Mouse (Mus musculus) lung, postnatal 0 days (tissue): ENCODE results near the gene Taldo1.
A peak's percentile ranks its signal among the peaks of the same experiment; 100 is the strongest.

ENCODE experiments used
- CTCF ChIP-seq: IDR thresholded peaks from 2 replicates; pipeline ENCODE4 v1.5.1; 2016; ENCODE audit warnings: antibody characterized with exemption, mild to moderate bottlenecking
- EP300 ChIP-seq: IDR thresholded peaks from 2 replicates; pipeline ENCODE4 v1.6.1; 2016; ENCODE audit warnings: antibody characterized with exemption, mild to moderate bottlenecking, control low read depth

DNA sequence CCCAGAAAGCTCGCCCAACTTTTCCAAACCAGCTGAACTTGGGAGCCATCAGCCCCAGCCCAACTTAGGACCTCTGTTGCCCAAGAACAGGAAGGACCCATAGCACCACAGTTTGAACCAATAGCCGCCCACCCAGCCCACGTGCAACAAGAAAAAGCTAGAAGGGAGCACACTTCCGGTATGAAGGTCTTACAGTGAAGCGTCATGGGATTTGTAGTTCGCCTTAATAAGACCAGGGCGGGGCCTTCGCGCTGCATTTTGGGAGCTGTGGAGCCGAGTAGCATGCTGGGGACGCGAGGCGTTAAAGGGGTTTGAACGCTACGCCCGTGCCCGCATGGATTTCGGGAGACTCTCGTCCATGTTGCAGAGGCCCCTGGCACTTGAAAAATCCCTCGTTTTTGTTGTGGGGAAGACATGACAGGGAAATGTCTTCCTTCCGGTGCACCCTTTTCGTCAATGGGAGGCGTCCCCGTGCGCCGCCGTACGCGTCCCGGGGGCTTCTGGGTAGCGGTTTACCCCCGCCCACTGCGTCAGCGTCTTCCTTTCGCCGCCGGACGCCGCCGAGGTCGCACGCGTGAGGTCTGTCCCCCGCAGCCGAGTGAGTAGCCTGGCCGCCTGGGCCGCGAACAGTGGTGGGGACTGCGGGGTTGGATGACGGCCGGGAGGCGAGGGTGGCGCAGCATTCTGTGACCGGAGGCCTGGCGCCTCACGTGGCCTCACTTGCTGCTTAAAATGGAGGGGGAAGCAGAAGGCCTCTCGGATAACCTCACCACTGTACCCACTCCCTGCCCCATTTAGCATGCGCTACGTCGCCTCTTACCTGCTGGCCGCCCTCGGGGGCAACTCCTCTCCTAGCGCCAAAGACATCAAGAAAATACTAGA, 55.4 kb downstream of the Taldo1 start, which contains the start of gene Rplp2:
- TF ChIP-seq CTCF: peak; percentile 20; the same call in 1 of the 2 replicates
- TF ChIP-seq EP300: peak; percentile 70
